Mouse (Mus musculus): ENCODE data around the gene Grin2a.

- TF ChIP-seq CTCF (IDR thresholded peaks at IDR 0.05; ENCODE audit: low read depth) (peak; percentile 71), EP300 (IDR thresholded peaks at IDR 0.05; ENCODE audit: low read depth) (no peak)
These were observed 1.9 kb downstream of the Grin2a start for GRCm38 (mm10) chr16:9993255-9994040.

All from liver, embryonic 14.5 days (tissue).